Mouse (Mus musculus) myocyte (in vitro differentiated cells): Measurements from ENCODE around the gene Rgs3.

Source experiments
- CEBPB ChIP-seq: IDR thresholded peaks from 2 replicates; pipeline ENCODE4 v1.6.1; 2011; ENCODE audit warnings: mild to moderate bottlenecking, moderate library complexity; ENCODE audit not compliant: poor library complexity, insufficient read depth, severe bottlenecking
- E2F4 ChIP-seq: IDR thresholded peaks from one replicate; pipeline ENCODE4 v1.6.1; 2011; ENCODE audit warnings: mild to moderate bottlenecking, control low read depth, moderate library complexity; ENCODE audit not compliant: insufficient read depth
- MYOD1 ChIP-seq, 3 experiments: IDR thresholded peaks; one replicate each; pipeline ENCODE4 v1.6.1; 2011; ENCODE audit warnings: control low read depth in 2 of 3, low read depth in 2 of 3, mild to moderate bottlenecking in 2 of 3, moderate library complexity in 1 of 3; ENCODE audit not compliant: insufficient read length in 2 of 3, control insufficient read depth in 1 of 3
- MYOG ChIP-seq, 3 experiments: IDR thresholded peaks; one replicate each; pipeline ENCODE4 v1.6.1; 2011; ENCODE audit warnings: control low read depth in 2 of 3, low read depth in 2 of 3, mild to moderate bottlenecking in 2 of 3; ENCODE audit not compliant: insufficient read length in 2 of 3, control insufficient read depth in 1 of 3, insufficient read depth in 1 of 3
- POLR2A ChIP-seq: IDR thresholded peaks from one replicate; pipeline ENCODE4 v1.6.1; 2011; ENCODE audit warnings: low read depth, mild to moderate bottlenecking, control low read depth, moderate library complexity; ENCODE audit not compliant: insufficient read length
- POLR2AphosphoS2 ChIP-seq: IDR thresholded peaks from one replicate; pipeline ENCODE4 v1.6.1; 2011; ENCODE audit warnings: low read depth, control low read depth; ENCODE audit not compliant: insufficient read length
- USF1 ChIP-seq: IDR thresholded peaks from one replicate; pipeline ENCODE4 v1.6.1; 2011; ENCODE audit warnings: low read depth, mild to moderate bottlenecking, control low read depth, moderate library complexity

GRCm38 (mm10) chr4:62711159-62711558 lies 151.5 kb downstream of the Rgs3 start:
- TF ChIP-seq E2F4 (no peak), CEBPB (no peak), USF1 (no peak), POLR2A (no peak), MYOD1 (IDR thresholded peaks at IDR 0.05; ENCODE audit: control insufficient read depth in 1 of 3, insufficient read length in 2 of 3, low read depth in 2 of 3) (no peak), MYOG (IDR thresholded peaks at IDR 0.05; ENCODE audit: control insufficient read depth in 1 of 3, insufficient read depth in 1 of 3, insufficient read length in 2 of 3, low read depth in 2 of 3) (no peak), POLR2AphosphoS2 (no peak)
